Mouse (Mus musculus): ENCODE data around the gene S1pr1. TPM values are rescaled to one million over a fixed set of nuclear protein-coding genes. Genes with fewer than 3 reads are reported as not detected.

S1pr1 gene
- polyA plus RNA-seq, 1 experiment = not detected

DNA sequence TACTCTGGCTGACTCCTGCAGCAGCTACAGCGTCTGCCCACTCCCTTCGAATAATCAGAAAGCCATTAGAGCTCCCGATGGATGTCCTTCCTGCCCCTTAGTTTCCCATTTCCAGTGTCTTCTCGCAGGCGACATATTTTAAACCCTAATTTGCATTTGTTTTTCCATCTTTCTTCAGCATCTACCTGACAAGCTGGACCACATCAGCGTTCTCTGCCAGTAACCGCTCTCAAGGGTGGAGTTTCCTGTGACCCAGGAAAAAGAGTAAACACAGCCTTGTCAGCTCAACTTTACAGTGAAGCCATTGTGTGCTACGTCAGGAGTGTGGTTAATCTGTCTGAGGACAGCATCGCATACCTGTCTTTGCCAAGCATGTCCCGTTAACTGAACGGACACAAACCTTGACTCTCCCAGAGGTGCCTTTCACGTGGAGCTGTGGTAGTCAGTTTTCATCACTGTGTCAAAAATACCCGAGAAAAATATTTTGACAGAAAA is 41.2 kb downstream of the S1pr1 start:
- 66% methylated on average over 13 of the region's 13 CpGs for WGBS

DNA sequence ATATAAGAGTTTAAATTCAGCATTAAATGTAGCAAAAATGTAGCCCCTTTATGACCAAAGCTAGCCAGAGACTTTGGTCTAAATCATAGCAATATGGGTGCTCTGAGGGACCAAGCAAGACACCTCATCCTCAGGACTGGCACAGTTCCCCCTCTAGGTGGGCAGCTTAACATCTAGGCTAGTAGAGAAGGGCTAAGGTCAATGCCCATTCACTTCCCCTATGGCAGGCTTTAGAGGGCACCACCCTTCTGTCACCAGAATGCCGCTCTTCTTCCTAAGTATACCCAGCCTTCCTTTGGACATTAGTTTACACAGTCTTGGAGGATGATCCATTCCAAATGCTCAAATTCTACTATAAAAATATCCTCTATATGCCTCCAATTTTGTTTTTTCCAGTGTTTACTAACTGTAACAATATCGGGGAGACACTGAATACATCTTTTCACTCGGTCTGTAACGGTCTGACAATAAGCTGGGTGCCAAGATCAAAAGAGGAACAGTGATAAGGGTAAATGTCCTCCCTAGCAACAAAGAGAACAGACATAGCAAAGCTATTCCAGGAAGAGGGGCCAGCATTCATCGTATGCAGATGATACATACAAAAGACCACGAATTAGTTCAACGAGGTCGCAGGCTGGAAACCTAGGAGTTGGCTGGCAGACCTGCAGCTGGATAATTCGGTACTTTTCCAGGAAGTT is 41.8 kb downstream of the S1pr1 start:
- WGBS = 33% methylated on average over 9 of the region's 9 CpGs
- H3K27ac ChIP-seq (ENCODE audit: insufficient read depth, low read depth, low read length) = no peak overlapping the region
- no peaks in the 10 kb centered on the region for H3K4me1 ChIP-seq (ENCODE audit: control insufficient read depth, insufficient read depth, low read length)
- TF ChIP-seq CTCF (IDR thresholded peaks at IDR 0.05; ENCODE audit: insufficient read depth, low read depth, low read length) (no peak), POLR2A (IDR thresholded peaks at IDR 0.05; ENCODE audit: insufficient read depth, low read depth, low read length) (no peak)
- H3K4me3 ChIP-seq (ENCODE audit: insufficient read depth, low read depth, low read length) = no peak overlapping the region

More for the DNA sequence above, 41.2 kb downstream of the S1pr1 start:
- no peak for TF ChIP-seq CTCF (IDR thresholded peaks at IDR 0.05; ENCODE audit: insufficient read depth, low read depth, low read length)
- no peak overlapping the region for H3K4me3 ChIP-seq (ENCODE audit: insufficient read depth, low read depth, low read length)
- no peaks in the 10 kb centered on the region for H3K4me1 ChIP-seq (ENCODE audit: control insufficient read depth, insufficient read depth, low read length)
- no peak overlapping the region for H3K27ac ChIP-seq (ENCODE audit: insufficient read depth, low read depth, low read length)

DNA sequence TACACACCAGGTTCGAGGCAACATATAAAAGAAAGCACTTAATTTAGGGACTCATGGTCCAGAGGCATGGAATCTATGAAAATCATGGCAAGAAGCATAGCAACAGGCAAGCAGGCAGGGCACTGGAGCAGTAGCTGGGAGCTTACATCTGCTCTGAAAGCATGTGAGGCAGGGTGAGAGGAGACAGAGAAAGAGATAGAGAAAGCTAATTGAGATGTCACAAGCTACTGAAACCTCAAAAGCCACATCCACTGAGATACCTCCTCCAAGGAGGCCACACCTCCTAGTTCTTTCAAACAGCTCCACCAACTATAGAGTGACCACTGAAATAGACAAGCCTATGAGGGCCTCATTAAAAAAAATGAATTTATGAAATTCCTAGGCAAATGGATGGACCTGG is 45.6 kb downstream of the S1pr1 start:
- no peak overlapping the region for H3K27ac ChIP-seq (ENCODE audit: insufficient read depth, low read depth, low read length)
- TF ChIP-seq POLR2A (IDR thresholded peaks at IDR 0.05; ENCODE audit: insufficient read depth, low read depth, low read length) = no peak
- TF ChIP-seq CTCF (IDR thresholded peaks at IDR 0.05; ENCODE audit: insufficient read depth, low read depth, low read length) = no peak
- H3K4me1 ChIP-seq (ENCODE audit: control insufficient read depth, insufficient read depth, low read length) = no peaks in the 10 kb centered on the region
- H3K4me3 ChIP-seq (ENCODE audit: insufficient read depth, low read depth, low read length) = no peak overlapping the region
- WGBS = 88% methylated on average over 1 of the region's 1 CpGs

GRCm38 (mm10) chr3:115667182-115667581 is 47.7 kb downstream of the S1pr1 start:
- Histone ChIP-seq H3K4me1 (ENCODE audit: control insufficient read depth, insufficient read depth, low read length) (no peaks in the 10 kb centered on the region), H3K4me3 (ENCODE audit: insufficient read depth, low read depth, low read length) (no peak overlapping the region), H3K27ac (ENCODE audit: insufficient read depth, low read depth, low read length) (no peak overlapping the region)
- no peak for TF ChIP-seq CTCF (IDR thresholded peaks at IDR 0.05; ENCODE audit: insufficient read depth, low read depth, low read length)
- TF ChIP-seq POLR2A (IDR thresholded peaks at IDR 0.05; ENCODE audit: insufficient read depth, low read depth, low read length) = no peak
- WGBS = 83% methylated on average over 2 of the region's 2 CpGs

- Histone ChIP-seq H3K4me1 (ENCODE audit: control insufficient read depth, insufficient read depth, low read length) (no peaks in the 10 kb centered on the region), H3K27ac (ENCODE audit: insufficient read depth, low read depth, low read length) (no peak overlapping the region), H3K4me3 (ENCODE audit: insufficient read depth, low read depth, low read length) (no peak overlapping the region)
- 71% methylated on average over 8 of the region's 8 CpGs for WGBS
- TF ChIP-seq CTCF (IDR thresholded peaks at IDR 0.05; ENCODE audit: insufficient read depth, low read depth, low read length) = no peak
- TF ChIP-seq POLR2A (IDR thresholded peaks at IDR 0.05; ENCODE audit: insufficient read depth, low read depth, low read length) = no peak
Measured at GRCm38 (mm10) chr3:115666547-115666946, 48.3 kb downstream of the S1pr1 start.

- no peak for TF ChIP-seq CTCF (IDR thresholded peaks at IDR 0.05; ENCODE audit: insufficient read depth, low read depth, low read length)
- TF ChIP-seq POLR2A (IDR thresholded peaks at IDR 0.05; ENCODE audit: insufficient read depth, low read depth, low read length) = no peak
- H3K27ac ChIP-seq (ENCODE audit: insufficient read depth, low read depth, low read length) = no peak overlapping the region
- H3K4me3 ChIP-seq (ENCODE audit: insufficient read depth, low read depth, low read length) = no peak overlapping the region
- WGBS = 83% methylated on average over 3 of the region's 3 CpGs
- H3K4me1 ChIP-seq (ENCODE audit: control insufficient read depth, insufficient read depth, low read length) = no peaks in the 10 kb centered on the region
Measured at GRCm38 (mm10) chr3:115664497-115664896, 50.4 kb downstream of the S1pr1 start.

DNA sequence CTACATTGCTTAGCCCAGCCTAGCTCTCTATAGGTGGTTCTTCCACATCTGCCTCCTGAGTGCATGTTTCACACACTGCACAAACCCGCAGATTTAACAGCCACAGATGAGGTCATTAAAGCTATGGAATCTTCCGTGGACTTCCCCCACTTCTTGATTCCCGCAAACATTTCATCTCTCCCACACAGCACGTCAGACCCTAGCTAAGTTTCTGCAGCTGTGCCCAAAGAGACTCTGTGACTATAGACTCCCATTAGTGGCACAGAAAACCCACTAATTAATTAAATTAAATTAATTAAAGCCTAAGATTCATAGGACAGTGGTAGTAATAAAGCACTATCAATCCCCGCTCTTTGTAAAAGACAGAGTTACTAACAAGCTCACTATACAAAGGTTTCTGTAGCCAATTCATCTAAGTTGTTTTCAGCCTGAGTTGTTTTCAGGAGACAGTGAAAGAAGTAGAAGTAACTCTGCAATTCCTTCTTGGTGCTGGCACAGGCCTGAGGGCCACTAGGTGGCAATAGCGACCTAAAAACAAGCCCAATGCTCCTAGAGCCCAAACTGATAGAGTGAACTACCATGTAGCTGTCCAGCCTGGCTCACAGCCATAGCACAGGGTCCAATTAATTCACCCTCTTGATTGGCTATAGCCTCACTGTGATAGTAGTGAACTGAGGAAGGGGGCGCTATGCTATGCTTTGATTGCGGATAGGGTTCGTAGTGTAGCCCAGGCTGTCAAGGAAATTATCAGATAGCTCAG is 54.0 kb downstream of the S1pr1 start:
- H3K4me3 ChIP-seq (ENCODE audit: insufficient read depth, low read depth, low read length) = no peak overlapping the region
- no peak overlapping the region for H3K27ac ChIP-seq (ENCODE audit: insufficient read depth, low read depth, low read length)
- TF ChIP-seq POLR2A (IDR thresholded peaks at IDR 0.05; ENCODE audit: insufficient read depth, low read depth, low read length) = no peak
- no peak for TF ChIP-seq CTCF (IDR thresholded peaks at IDR 0.05; ENCODE audit: insufficient read depth, low read depth, low read length)
- 25% methylated on average over 9 of the region's 9 CpGs for WGBS
- no peaks in the 10 kb centered on the region for H3K4me1 ChIP-seq (ENCODE audit: control insufficient read depth, insufficient read depth, low read length)

Other genes with a start within 250 kb of the S1pr1 start
- gene Dph5, start 172.8 kb upstream of the S1pr1 start, polyA plus RNA-seq (2012; ENCODE audit: insufficient read depth, insufficient read length, low replicate concordance, missing spikeins) = not detected in 2 replicates

Measured in olfactory bulb, adult 2 months (tissue).